Mouse (Mus musculus) kidney, postnatal 25 days (tissue): ENCODE measurements at regions not wholly inside any gene's neighbourhood (a gene's known extent, or its start where the extent isn't known, plus 50 kb on each side); places are given as distances from the start of the nearest gene placed in this dataset.
A peak's percentile ranks its signal among the peaks of the same experiment; 100 is the strongest.

Experiments
- DNase-seq, 2 experiments: peaks; one replicate each; pipeline ENCODE4 v3.0.0; 2021; ENCODE audit warnings: mixed read lengths in 2 of 2

- DNase-seq, result peak; percentile 68 to 84
Measured at GRCm38 (mm10) chr1:76019071-76019470, 473.0 kb downstream of the Slc4a3 start.

GRCm38 (mm10) chr1:76024650-76025049, 478.6 kb downstream of the Slc4a3 start:
- no peak for DNase-seq

DNA sequence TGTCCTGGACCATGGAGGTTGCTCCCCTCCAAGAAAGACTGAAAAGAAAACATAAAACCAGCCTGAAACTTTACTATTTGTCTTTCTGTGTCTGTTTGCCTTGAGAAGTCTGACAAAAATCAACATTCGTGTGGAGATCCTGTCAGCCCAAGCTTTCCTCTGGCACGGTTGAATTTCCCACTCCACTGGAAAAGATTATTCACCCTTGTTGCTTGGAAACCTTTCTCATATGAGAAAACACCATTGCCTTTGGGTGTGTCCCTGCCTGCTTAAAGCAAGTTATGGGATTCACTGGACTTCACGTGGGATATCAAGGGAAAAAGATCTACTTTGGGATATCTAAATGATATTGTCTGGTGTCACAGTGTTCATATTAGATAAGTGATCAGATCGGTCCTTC, 479.3 kb downstream of the Slc4a3 start:
- DNase-seq, result no peak

DNA sequence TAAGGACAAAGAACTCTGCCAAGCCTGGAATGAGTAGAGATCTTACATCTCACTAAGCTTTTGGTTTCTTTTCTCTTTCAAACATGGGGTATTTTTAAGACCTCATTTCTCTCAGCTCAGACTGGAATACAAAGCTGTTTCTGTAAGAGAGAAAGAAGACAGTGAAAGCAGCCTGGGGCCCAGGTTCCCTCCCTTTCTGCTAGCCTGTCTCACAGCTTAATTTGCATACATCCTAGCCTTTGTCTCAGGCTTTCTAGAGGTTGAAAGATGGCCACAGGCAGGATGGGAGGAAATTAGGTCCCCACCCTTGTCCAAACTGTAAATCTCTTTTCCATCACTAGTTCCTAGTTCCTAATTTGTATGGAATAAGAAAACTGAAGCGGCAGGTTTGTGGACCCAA, 483.0 kb downstream of the Slc4a3 start:
- DNase-seq, result no peak

DNA sequence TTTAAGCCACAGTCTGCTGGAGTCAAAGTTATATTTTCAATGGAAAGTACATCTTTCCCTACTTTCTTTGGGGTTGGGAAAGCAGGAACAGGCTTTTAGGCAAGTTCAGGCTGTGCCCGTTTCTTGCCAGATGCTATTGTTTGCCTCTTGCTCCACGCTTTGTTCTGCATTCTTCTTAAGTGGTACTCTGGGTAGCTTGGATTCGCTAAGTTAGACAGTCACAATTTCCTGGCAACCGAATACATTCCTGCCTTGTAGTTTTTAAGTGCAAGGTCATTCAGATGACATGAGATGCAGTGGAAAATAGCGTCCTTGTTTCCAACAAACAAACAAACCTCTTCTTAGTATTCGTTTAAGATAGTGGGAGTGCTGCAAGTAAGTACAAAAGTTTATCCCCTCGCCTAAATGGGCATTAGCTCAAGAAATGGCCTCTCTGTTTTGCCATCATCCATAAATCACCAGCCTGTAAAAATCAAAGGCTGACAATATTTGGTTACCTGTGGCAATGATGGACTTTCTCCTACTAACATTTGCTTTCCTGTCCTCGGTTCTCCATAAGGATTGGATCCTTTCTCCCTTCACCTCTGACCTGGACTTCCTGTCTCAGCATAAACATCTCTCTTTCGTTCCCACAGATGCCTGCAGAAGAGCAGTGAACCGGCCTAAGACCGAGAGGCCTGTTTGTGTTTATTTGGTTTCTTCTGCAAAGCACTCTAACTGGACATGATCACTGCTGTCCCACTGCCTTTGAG, 485.3 kb downstream of the Slc4a3 start:
- no peak for DNase-seq

DNA sequence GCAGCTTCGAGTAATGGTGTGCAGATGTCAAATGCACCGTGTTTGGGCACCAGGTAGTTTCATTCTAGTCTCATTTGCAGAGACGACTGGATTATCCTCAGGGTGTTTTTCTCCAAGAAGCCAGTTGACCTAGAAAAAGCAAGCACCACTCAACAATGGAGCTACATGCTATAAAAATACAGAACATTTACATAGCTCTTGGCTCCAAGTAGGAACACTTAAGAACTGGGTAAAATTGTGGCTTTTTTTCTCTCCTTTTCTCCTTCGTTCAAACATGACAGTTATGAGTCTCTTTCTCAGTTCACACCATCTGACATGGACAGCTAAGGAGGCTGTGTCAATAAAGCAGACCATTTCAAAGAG, 485.8 kb downstream of the Slc4a3 start:
- DNase-seq, result no peak

DNA sequence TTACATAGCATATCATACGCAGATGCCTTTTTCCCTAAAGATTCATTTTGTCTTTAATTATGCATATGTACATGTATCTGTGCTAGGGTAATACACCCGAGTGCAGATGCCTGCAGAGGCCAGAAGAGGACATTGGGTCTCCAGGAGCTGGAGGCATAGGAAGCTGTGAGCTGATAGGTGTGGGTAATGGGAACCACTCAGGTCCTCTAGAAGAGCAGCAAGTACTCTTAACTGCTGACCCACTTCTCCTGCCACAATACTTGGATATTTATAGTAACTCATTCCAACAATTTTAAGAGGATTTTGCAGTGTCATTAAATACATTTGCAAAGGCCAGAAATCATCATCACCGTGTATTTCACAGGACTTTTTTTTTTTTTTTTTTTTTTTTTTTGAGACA, 486.6 kb downstream of the Slc4a3 start:
- DNase-seq, result no peak

DNA sequence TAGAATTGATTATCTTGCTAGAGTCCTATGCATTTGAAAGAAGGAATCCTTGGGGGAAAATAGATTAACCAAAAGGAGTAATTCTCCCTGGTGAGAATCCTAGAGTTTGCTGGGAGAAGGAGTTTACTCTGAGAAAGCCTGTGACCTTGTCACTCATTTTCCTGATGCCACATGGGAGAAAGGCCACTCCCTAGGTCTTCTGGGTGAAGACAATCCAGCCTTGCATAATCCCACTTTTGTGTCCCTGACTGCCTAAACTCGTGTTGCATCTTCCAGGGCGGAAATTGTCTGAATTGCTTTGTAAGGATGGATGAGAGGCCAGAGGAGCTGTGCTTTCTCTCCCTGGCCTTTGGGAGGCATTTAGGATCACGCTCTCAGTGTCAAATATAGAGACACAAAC, 490.2 kb downstream of the Slc4a3 start:
- DNase-seq, result no peak

DNA sequence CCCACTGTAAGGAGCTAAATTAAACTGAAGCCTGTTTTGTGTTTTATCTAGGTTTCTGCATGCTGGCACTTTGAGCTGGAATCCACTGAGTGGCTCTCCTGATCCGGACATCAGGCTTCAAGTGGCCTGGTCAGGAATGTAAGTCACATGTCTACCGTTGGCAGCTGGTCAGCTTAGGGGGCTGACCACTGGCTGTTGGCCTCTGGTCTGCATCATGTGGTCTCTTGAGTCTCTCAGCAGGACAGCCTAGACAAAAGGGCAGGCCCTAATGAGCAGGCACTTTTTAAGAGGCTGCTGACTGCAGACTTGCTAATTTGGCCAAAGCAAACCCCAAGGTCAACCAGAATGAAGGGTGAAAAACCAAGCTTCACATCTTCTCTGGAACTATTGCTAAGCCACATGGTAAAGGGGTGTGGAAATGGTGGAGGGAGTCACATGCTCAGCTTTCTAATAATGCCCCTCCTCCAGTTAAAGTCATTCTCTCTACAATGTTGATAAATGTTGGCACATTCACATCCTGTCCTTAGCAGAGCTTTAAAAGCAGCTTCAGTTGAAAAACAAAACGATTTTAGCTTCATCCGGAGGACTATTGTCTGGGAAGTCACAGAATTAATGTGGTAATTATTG, 493.1 kb downstream of the Slc4a3 start:
- peak; percentile 88 to 95 for DNase-seq

- peak in 1 of 2 experiments; percentile 8 for DNase-seq
Measured at GRCm38 (mm10) chr1:76039661-76040060, 493.6 kb downstream of the Slc4a3 start.

GRCm38 (mm10) chr1:76050264-76050663, 504.2 kb downstream of the Slc4a3 start:
- no peak for DNase-seq

DNA sequence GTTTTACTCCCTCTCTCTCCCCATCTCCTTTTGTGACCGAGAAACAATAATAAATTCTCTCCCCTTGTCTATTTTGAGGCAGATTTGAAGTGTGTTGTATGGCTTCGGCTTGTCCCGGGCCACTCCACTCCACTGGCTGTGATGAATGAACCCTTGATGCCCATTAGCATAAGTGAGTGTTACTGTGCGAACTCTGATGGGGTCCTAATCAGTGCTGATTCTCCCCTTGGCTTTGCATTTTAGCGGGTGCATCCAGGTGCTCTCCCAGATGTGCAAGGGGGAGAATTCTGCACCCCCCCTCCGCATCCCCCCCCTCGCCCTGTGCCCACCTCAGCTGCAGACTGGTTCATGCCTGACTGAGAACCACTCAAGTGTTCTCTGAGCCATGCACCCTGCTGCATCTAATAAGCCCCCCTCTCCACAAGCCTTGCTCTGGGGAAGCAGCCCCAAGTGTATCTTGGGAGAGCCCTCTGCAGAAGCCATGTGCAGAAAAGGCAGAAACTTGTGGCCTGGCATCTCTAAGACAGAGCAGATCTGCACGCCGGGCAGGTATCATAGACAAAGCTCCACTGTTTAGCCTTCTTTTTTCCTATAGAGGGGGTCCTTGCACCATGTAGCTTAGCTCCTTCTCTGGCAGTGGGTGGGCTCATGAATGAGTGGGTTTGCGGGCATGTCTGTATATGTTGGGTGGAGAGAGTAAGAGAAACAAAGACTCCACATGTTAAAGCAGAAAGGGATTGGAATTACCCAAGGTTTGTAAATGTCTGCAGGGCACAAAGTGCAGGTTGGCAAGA, 507.5 kb downstream of the Slc4a3 start:
- DNase-seq, result no peak

- no peak for DNase-seq
Measured at GRCm38 (mm10) chr1:76065783-76066182, 519.7 kb downstream of the Slc4a3 start.

DNA sequence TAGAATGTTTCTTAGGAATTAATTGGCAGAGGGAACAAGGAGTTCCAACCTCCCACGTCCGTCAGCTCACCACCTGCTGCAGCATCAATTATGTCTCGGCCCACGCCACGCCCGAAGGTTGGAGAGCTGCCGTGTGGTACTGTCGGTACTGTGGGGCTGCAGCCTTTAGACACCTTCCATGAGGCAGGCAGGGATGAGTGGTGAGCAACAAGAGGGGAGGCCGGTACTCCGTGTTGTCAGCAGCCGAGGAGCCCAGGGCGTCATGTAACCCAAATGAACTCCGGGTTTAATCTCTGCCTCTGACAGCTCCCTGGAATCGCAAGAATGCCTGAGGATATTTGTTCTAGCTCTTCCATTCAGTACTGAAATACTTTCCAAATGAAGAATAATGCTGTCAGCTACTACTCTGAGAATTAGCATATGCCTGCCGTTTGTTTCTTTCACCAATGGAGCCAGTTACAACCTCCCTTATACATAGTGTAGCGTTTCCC, 524.8 kb downstream of the Slc4a3 start:
- DNase-seq, result peak in 1 of 2 experiments; percentile 41

DNA sequence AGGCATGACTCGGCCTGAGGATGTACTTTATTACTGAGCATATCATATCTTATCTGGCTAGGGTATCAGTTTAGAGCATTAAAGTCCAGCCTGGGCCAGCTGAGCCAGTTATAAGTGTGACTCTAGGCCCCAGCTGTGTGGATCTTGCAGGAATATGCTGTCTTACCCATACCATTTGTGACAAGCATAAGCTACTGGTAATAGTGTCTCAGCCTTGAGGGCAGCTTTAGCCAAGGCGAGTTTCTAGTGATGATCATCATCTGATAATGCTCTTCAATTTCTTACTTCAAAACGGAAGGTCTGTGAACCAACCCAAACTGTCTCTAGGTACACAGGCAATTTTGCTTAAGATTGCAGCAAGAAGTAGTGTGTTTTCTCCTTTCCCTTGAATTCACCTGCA, 529.1 kb downstream of the Slc4a3 start:
- no peak for DNase-seq

- no peak for DNase-seq
Measured at GRCm38 (mm10) chr1:76075685-76076455, 529.8 kb downstream of the Slc4a3 start.

- DNase-seq, result no peak
Measured at GRCm38 (mm10) chr1:76080241-76080640, 534.2 kb downstream of the Slc4a3 start.

GRCm38 (mm10) chr1:76081700-76082099, 535.6 kb downstream of the Slc4a3 start:
- no peak for DNase-seq

DNA sequence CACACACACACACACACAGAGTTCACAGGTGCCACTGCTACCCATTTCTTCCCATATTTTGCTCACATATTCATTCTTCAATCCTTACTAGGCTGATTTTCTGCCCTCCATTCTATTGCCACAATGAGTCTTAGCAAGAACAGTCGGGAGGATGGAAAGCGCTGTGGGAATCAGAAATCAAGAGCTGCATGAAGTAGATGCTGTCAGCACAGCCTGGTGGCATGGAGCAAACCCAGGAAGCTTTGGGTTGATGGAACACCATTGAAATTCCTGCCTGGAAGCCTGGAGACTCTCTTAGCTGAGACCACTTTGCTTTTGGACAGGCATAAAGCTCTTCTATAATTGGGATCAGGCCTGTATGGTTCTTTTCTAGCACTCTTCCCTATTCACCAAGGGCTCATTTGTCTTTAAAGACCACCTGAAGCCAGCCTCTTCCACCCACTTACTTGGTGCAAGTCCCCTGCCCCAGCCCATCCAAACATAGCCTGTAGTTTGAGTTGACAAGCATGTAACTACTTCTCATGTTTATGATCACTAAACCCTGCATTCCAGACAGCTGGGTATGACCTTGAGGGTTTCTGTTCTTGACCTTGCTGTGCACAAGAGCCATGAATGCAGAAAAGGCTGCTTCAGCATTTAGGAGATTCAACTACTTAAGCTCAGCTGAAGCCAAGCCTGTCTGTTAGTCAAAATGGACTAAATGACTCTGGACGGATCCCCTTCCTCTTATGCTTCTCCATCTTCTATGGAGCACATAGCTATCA, 537.4 kb downstream of the Slc4a3 start:
- no peak for DNase-seq

DNA sequence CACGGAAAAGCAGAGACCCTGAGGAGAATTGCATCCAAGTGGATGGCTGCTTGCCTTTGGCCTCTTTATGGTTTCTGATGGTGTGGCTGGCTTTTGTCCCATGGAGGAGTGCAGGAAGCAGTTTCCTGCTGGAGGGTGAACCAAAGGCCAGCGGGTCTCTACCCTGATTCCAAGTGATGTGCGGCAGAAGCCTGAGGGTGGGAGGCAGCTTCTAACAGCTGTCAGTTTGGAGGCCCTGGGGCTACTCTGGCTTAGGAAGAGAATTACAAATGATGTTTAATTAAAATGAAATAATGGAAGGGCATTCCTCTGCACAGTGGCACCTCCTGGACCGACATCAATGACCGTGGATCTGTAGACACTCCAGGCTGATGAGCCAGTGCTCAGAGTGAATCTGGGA, 545.0 kb downstream of the Slc4a3 start:
- no peak for DNase-seq

DNA sequence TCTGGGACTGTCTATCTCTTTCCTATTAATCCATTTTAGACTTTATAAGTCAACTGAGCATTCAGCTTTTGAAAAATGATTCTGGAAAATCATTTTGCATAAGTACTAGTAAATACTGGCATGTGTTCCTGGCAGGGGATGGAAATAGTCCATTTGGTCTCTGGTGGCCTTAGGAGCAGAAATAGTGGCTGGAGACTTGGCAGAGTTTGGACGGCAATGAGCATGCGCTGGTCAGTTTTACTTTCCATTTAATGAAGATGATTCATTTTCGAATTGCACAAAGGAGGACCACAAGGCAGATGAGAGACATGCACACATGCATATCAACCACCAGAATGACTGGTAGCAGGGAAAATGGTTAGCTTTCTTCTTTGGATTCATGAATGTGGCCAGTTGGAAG, 567.2 kb downstream of the Slc4a3 start:
- DNase-seq, result no peak

- no peak for DNase-seq
Measured at GRCm38 (mm10) chr1:76120840-76121239, 574.8 kb downstream of the Slc4a3 start.
